Comparison of ENCODE assay signal across 9 mouse cellular contexts in the genomic region with DNA sequence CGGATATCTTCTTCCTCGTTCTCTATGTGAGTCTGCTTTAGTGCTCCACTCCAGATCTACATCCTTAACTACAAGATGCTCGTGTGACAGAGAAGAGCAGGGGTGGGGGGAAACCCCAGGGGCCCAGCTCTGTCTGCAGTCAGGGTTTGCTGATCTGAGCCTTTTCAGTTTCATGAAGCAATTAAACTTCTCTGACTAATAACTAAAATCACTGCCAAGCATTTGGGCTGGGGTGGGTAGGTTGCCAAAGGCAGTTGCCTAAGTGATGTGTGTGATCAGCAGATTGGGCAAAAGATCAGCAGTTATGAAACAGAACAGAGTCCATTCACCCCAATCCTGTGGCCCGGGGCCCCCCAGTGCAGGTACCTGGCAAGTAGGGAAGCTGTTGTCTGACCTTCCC.
DNase-seq lines count a peak whose midpoint lies in the region; ATAC-seq and TF ChIP-seq lines count a peak whose summit lies in the region.
"Had no signal": no experiment of that assay in that cellular context is flagged by ENCODE, and none has a peak within 500 bp of the region (broad histone marks: within the 10 kb centered on the region; RNA-seq: fewer than 3 reads in every experiment).

No protein-coding gene starts in this region.

- H3K4me2 ChIP-seq in liver, postnatal 0 days (ENCODE audit: low read depth, low read length) = no peak overlapping the region
- no peak overlapping the region for H3K4me2 ChIP-seq in liver, embryonic 11.5 days

- intact Hi-C loops in gastrocnemius, adult 2 months (cut with DNase I) = no loop called here

- no peak overlapping the region for H3K4me3 ChIP-seq in liver, postnatal 0 days (ENCODE audit: low read depth, low read length)
- no peak overlapping the region for H3K4me3 ChIP-seq in liver, embryonic 11.5 days (ENCODE audit: low read depth, low read length)
- H3K4me3 ChIP-seq in gastrocnemius, adult 2 months = no peak overlapping the region
- H3K4me3 ChIP-seq in embryonic facial prominence, embryonic 10.5 days = no peak overlapping the region

- DNase-seq in liver, postnatal 0 days = peak; percentile 52
- DNase-seq in liver, embryonic 11.5 days (ENCODE audit: low spot score) = no peak
- DNase-seq in gastrocnemius, adult 2 months = peak; percentile 62
- DNase-seq in layer of hippocampus, postnatal 10 days (ENCODE audit: low spot score in 2 of 2) = peak; percentile 47 to 62
- DNase-seq in left cerebral cortex, adult 9 months (ENCODE audit: low spot score in 2 of 2) = no peak
- no peak for DNase-seq in embryonic facial prominence, embryonic 10.5 days (ENCODE audit: low spot score)
- DNase-seq: cerebellum, adult 18-20 months; lung, adult 18-20 months had no signal

- TF ChIP-seq CTCF in liver, postnatal 0 days (IDR thresholded peaks at IDR 0.05; ENCODE audit: low read depth) = no peak
- TF ChIP-seq CTCF in gastrocnemius, adult 2 months (IDR thresholded peaks at IDR 0.05) = no peak

- H3K27me3 ChIP-seq in liver, postnatal 0 days (ENCODE audit: insufficient read depth, low read length) = no peaks in the 10 kb centered on the region
- H3K27me3 ChIP-seq in liver, embryonic 11.5 days (replicated peaks; ENCODE audit: control insufficient read depth, insufficient read depth, low read length) = no peaks in the 10 kb centered on the region
- no peaks in the 10 kb centered on the region for H3K27me3 ChIP-seq in embryonic facial prominence, embryonic 10.5 days (replicated peaks; ENCODE audit: low read depth, poor library complexity, severe bottlenecking)

- peak; percentile 75 for ATAC-seq in liver, postnatal 0 days
- ATAC-seq in liver, embryonic 11.5 days (replicated peaks; ENCODE audit: low FRiP score) = no peak
- peak; percentile 90 for ATAC-seq in activated CD4-positive, CD25-positive, alpha-beta regulatory T cell, adult 4 months

- no peak overlapping the region for H3K27ac ChIP-seq in liver, postnatal 0 days (ENCODE audit: low read depth)
- H3K27ac ChIP-seq in liver, embryonic 11.5 days (ENCODE audit: low read depth, low read length) = no peak overlapping the region
- H3K27ac ChIP-seq in gastrocnemius, adult 2 months = no peak overlapping the region
- H3K27ac ChIP-seq in embryonic facial prominence, embryonic 10.5 days (replicated peaks) = no peak overlapping the region

- WGBS in liver, postnatal 0 days (ENCODE audit: insufficient replicate concordance) = 77% methylated on average over 4 of the region's 4 CpGs
- 86% methylated on average over 4 of the region's 4 CpGs for WGBS in liver, embryonic 11.5 days
- WGBS in embryonic facial prominence, embryonic 10.5 days = 89% methylated on average over 4 of the region's 4 CpGs

- TF ChIP-seq EP300 in liver, postnatal 0 days (IDR thresholded peaks at IDR 0.05; ENCODE audit: low read depth) = no peak

- H3K9ac ChIP-seq in liver, postnatal 0 days (replicated peaks) = no peak overlapping the region
- no peak overlapping the region for H3K9ac ChIP-seq in liver, embryonic 11.5 days (ENCODE audit: low read depth, low read length)

- H3K36me3 ChIP-seq in liver, postnatal 0 days (replicated peaks; ENCODE audit: insufficient read depth, low read length) = no peaks in the 10 kb centered on the region
- H3K36me3 ChIP-seq in liver, embryonic 11.5 days (ENCODE audit: control insufficient read depth, insufficient read depth, low read length) = no peaks in the 10 kb centered on the region
- peaks cover 13% of the 10 kb centered on the region for H3K36me3 ChIP-seq in embryonic facial prominence, embryonic 10.5 days (replicated peaks)

- peaks cover 17% of the 10 kb centered on the region; the same call in 1 of the 2 replicates for H3K4me1 ChIP-seq in liver, postnatal 0 days (ENCODE audit: insufficient read depth)
- peaks cover 3% of the 10 kb centered on the region; the same call in 1 of the 2 replicates for H3K4me1 ChIP-seq in liver, embryonic 11.5 days (replicated peaks; ENCODE audit: control insufficient read depth, insufficient read depth, low read length)
- peaks cover 25% of the 10 kb centered on the region for H3K4me1 ChIP-seq in embryonic facial prominence, embryonic 10.5 days

- no peaks in the 10 kb centered on the region for H3K9me3 ChIP-seq in liver, postnatal 0 days (ENCODE audit: low read length)
- no peaks in the 10 kb centered on the region for H3K9me3 ChIP-seq in liver, embryonic 11.5 days (ENCODE audit: control insufficient read depth, low read length)
- H3K9me3 ChIP-seq in embryonic facial prominence, embryonic 10.5 days = no peaks in the 10 kb centered on the region; the same call in 1 of the 2 replicates

Comparison
In these comparisons a context has a peak if more than half of its experiments do, and no peak if none do; other contexts are left out.
1. DNase-seq: peak in liver, postnatal 0 days (single experiment), gastrocnemius, adult 2 months (single experiment) and layer of hippocampus, postnatal 10 days (2 of 2); none in liver, embryonic 11.5 days (single experiment), left cerebral cortex, adult 9 months (0 of 2) and embryonic facial prominence, embryonic 10.5 days (single experiment).